Mouse (Mus musculus): ENCODE measurements around the gene Runx2. TPM values are rescaled to one million over a fixed set of nuclear protein-coding genes. Genes with fewer than 3 reads are reported as not detected.

The Runx2 gene
- total RNA-seq, 2 experiments from 2014 or later: 3.2 to 15.0 TPM

Other genes starting within 250 kb of the Runx2 start
- gene Supt3, start 37.6 kb downstream of the Runx2 start, total RNA-seq (2015; ENCODE audit: low replicate concordance): 9.6 and 12.5 TPM in 2 replicates
- 8.8 and 9.5 TPM in 2 replicates for gene Supt3, start 37.6 kb downstream of the Runx2 start, total RNA-seq (2017; ENCODE audit: low replicate concordance)

All from erythroblast, adult 5-6 weeks (primary cell).